Mouse (Mus musculus) gastrocnemius, postnatal 25 days (tissue): ENCODE measurements at regions not wholly inside any gene's neighbourhood (a gene's known extent, or its start where the extent isn't known, plus 50 kb on each side); places are given as distances from the start of the nearest gene placed in this dataset.
A peak's percentile ranks its signal among the peaks of the same experiment; 100 is the strongest.

Source experiments
- DNase-seq: peaks from one replicate; pipeline ENCODE4 v3.0.0; 2022

GRCm38 (mm10) chr1:52305679-52306632, 72.9 kb upstream of the Gls start:
- DNase-seq = no peak

- peak; percentile 34 for DNase-seq
Measured at GRCm38 (mm10) chr1:52302557-52302956, 69.5 kb upstream of the Gls start.

- no peak for DNase-seq
Measured at GRCm38 (mm10) chr1:52301266-52301665, 68.2 kb upstream of the Gls start.

- DNase-seq = no peak
Measured at GRCm38 (mm10) chr1:52299559-52299958, 66.5 kb upstream of the Gls start.

- DNase-seq = no peak
Measured at GRCm38 (mm10) chr1:52298336-52298735, 65.3 kb upstream of the Gls start.

- no peak for DNase-seq
Measured at GRCm38 (mm10) chr1:52296178-52296577, 63.1 kb upstream of the Gls start.

GRCm38 (mm10) chr1:52294521-52294920, 61.5 kb upstream of the Gls start:
- DNase-seq = no peak

- no peak for DNase-seq
Measured at GRCm38 (mm10) chr1:52293393-52294099, 60.5 kb upstream of the Gls start.
